Mouse (Mus musculus) neural tube, embryonic 12.5 days (tissue): ENCODE data around the gene Syncrip. TPM values are rescaled to one million over a fixed set of nuclear protein-coding genes. Genes with fewer than 3 reads are reported as not detected.

Experiments
- ATAC-seq: fragments of 200-750 bp; cut with Nextera tagmentation; 2 replicates; pipeline ENCODE4 v1.8.0; 2017; ENCODE audit warnings: low read depth, mild to moderate bottlenecking, moderate TSS enrichment, moderate library complexity; ENCODE audit not compliant: low FRiP score
- H3K27ac ChIP-seq: fragments of 300-500 bp; sonication (generic); 2 replicates; pipeline ENCODE4 v1.5.1; 2016
- H3K27me3 ChIP-seq: fragments of 300-500 bp; sonication (generic); replicated peaks from 2 replicates; pipeline ENCODE4 v1.6.1; 2016; ENCODE audit warnings: mild to moderate bottlenecking
- H3K36me3 ChIP-seq: fragments of 300-500 bp; sonication (generic); 2 replicates; pipeline ENCODE4 v1.6.1; 2016; ENCODE audit warnings: mild to moderate bottlenecking
- H3K4me1 ChIP-seq: fragments of 300-500 bp; sonication (generic); 2 replicates; pipeline ENCODE4 v1.6.1; 2016
- H3K4me2 ChIP-seq: fragments of 300-500 bp; sonication (generic); replicated peaks from 2 replicates; pipeline ENCODE4 v1.6.1; 2016; ENCODE audit warnings: mild to moderate bottlenecking
- H3K4me3 ChIP-seq: fragments of 300-500 bp; sonication (generic); 2 replicates; pipeline ENCODE4 v1.5.1; 2016
- H3K9ac ChIP-seq: fragments of 300-500 bp; sonication (generic); 2 replicates; pipeline ENCODE4 v1.6.1; 2016; ENCODE audit warnings: mild to moderate bottlenecking
- H3K9me3 ChIP-seq: fragments of 300-500 bp; sonication (generic); 2 replicates; pipeline ENCODE4 v1.6.1; 2016; ENCODE audit warnings: mild to moderate bottlenecking
- WGBS: fragments of 180-500 bp; shearing (Covaris S2); methylation state at CpG from one replicate; pipeline ENCODE4 v1.1.7; 2016; 5-methylcytosine and 5-hydroxymethylcytosine counted together
- polyA plus RNA-seq: library from polyadenylated mRNA; unstranded; fragments of >200 nt; fragmentation: Nextera tagmentation; extraction: Ambion mirVana; gene quantifications from 2 replicates; pipeline ENCODE4 v1.2.1, GENCODE M21; 2016

The Syncrip gene
- polyA plus RNA-seq, 1 experiment from 2014 or later: 102 TPM

DNA sequence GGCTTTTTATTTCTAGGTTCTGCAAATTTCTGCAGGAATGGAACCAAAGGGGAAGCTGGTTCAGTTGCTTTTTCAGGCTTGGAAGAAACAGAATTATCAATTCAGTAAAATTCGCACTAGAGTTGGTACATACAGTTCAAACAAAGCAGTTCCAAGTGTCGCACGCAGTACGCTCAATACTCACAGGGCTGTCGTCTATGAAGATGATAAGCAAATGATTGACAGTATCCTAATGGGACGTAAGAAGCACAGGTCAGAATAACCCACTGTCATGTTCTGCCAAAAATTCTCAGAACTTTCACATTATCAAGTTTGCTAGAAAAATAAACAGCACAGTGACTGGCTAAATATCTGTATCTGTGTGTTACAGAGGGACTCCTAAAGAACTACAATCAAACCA lies 77.9 kb downstream of the Syncrip start:
- Histone ChIP-seq H3K9me3 (no peaks in the 10 kb centered on the region), H3K4me3 (no peak overlapping the region), H3K4me2 (no peak overlapping the region), H3K36me3 (peaks cover 14% of the 10 kb centered on the region), H3K9ac (no peak overlapping the region), H3K4me1 (no peaks in the 10 kb centered on the region), H3K27ac (no peak overlapping the region), H3K27me3 (no peaks in the 10 kb centered on the region)
- 91% methylated on average over 6 of the region's 6 CpGs for WGBS
- no peak for ATAC-seq

DNA sequence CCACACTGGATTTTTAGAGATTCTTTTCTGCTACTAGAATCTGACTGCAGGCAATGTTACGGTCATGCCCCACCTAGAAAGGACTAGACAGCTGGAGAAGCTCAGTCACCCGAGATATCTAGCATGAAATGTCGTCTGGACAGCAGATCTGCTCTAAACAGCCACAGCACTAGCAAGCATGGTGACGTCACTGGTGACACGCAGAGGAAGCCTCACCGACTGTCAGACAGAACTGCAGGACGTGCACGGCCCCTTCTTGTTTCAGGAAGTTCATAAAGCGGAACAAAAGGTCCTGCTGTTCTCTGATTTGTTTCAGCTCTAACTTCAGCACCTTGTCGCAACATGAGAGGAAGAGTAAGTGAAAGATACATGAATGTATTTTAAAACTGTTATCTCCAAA lies 78.3 kb downstream of the Syncrip start:
- H3K4me2 ChIP-seq: no peak overlapping the region

GRCm38 (mm10) chr9:88398461-88398860 lies 83.9 kb downstream of the Syncrip start:
- no peak overlapping the region for H3K9ac ChIP-seq
- no peaks in the 10 kb centered on the region for H3K27me3 ChIP-seq
- H3K4me3 ChIP-seq: no peak overlapping the region
- H3K4me2 ChIP-seq: no peak overlapping the region
- H3K9me3 ChIP-seq: no peaks in the 10 kb centered on the region
- H3K36me3 ChIP-seq: peaks cover 21% of the 10 kb centered on the region
- no peaks in the 10 kb centered on the region for H3K4me1 ChIP-seq
- WGBS: 85% methylated on average over 1 of the region's 1 CpGs
- no peak for ATAC-seq
- no peak overlapping the region for H3K27ac ChIP-seq

More for the DNA sequence above, 78.3 kb downstream of the Syncrip start:
- H3K9ac ChIP-seq: no peak overlapping the region
- H3K9me3 ChIP-seq: no peaks in the 10 kb centered on the region
- peaks cover 14% of the 10 kb centered on the region for H3K36me3 ChIP-seq
- no peak overlapping the region for H3K4me3 ChIP-seq
- 67% methylated on average over 10 of the region's 10 CpGs for WGBS
- H3K27ac ChIP-seq: no peak overlapping the region
- no peaks in the 10 kb centered on the region for H3K4me1 ChIP-seq
- H3K27me3 ChIP-seq: no peaks in the 10 kb centered on the region
- no peak for ATAC-seq

Other genes starting within 250 kb of the Syncrip start
- gene Nt5e, start 155.4 kb downstream of the Syncrip start, polyA plus RNA-seq: 0.86 and 0.98 TPM in 2 replicates
- 20.7 and 22.3 TPM in 2 replicates for gene Snx14, start 43.6 kb downstream of the Syncrip start, polyA plus RNA-seq
- 0.42 and 1.1 TPM in 2 replicates for gene Gm20537, start 26.0 kb downstream of the Syncrip start, polyA plus RNA-seq
- gene Zfp949, start 65.4 kb upstream of the Syncrip start, polyA plus RNA-seq: 13.8 and 14.7 TPM in 2 replicates
- gene Trim43a, start 98.3 kb upstream of the Syncrip start, polyA plus RNA-seq: 0.15 TPM in 1 of 2 replicates, not detected in the other
- gene Mthfsl, start 237.7 kb upstream of the Syncrip start, polyA plus RNA-seq: 30.9 and 32.0 TPM in 2 replicates
- gene Bcl2a1d, start 249.3 kb upstream of the Syncrip start, polyA plus RNA-seq: not detected in 2 replicates